ENCODE assay signal across 21 mouse cellular contexts in genomic region chr9:103181886-103182285, GRCm38 (mm10). TPM values are rescaled to one million over a fixed set of nuclear protein-coding genes. Genes with fewer than 3 reads are reported as not detected.
"Had no signal": no experiment of that assay in that cellular context is flagged by ENCODE, and none has a peak within 500 bp of the region (broad histone marks: within the 10 kb centered on the region; RNA-seq: fewer than 3 reads in every experiment).

No protein-coding gene starts in this region.

- H3K9ac ChIP-seq: heart, embryonic 15.5 days; limb, embryonic 12.5 days had no signal

- H3K4me3 ChIP-seq: left cerebral cortex, adult 2 months had no signal

- H3K9me3 ChIP-seq: heart, embryonic 13.5 days; heart, embryonic 15.5 days; hindbrain, embryonic 10.5 days; intestine, embryonic 15.5 days; limb, embryonic 10.5 days; limb, embryonic 12.5 days; liver, embryonic 13.5 days; liver, embryonic 15.5 days had no signal

- DNase-seq: gastrocnemius, adult 2 months; gastrocnemius, postnatal 10 days; gastrocnemius, postnatal 25 days; heart, postnatal 14 days; heart, postnatal 4 days; kidney, adult 18-20 months; kidney, adult 8-10 months; kidney, postnatal 10 days; kidney, postnatal 4 days; liver; liver, embryonic 13.5 days had no signal

- H3K27me3 ChIP-seq: heart, embryonic 13.5 days; heart, embryonic 15.5 days; intestine, embryonic 15.5 days; limb, embryonic 12.5 days; liver, embryonic 13.5 days; liver, embryonic 15.5 days had no signal

- H3K36me3 ChIP-seq: heart, embryonic 13.5 days; heart, embryonic 15.5 days; intestine, embryonic 15.5 days; limb, embryonic 10.5 days; limb, embryonic 12.5 days; liver, embryonic 13.5 days; liver, embryonic 15.5 days had no signal

- H3K27ac ChIP-seq: heart, embryonic 15.5 days; left cerebral cortex, adult 2 months; limb, embryonic 12.5 days; liver, embryonic 13.5 days; liver, embryonic 15.5 days had no signal

RNA-seq across cellular contexts. Expression of gene Gm20425, which starts 48.2 kb away (rescaled TPM):
- polyA plus RNA-seq: frontal cortex, adult 2 months; heart, embryonic 13.5 days; hindbrain, embryonic 10.5 days; limb, embryonic 10.5 days; liver, embryonic 11.5 days had no signal
